Mouse (Mus musculus) regulatory T cell (primary cell): ENCODE results near the gene Gm21885.

Experiments used
- in situ Hi-C: fragments of 300-600 bp; cut with MboI, MseI; formaldehyde crosslinking; loops from one replicate; pipeline ENCODE4 v1.15.1; 2025; ENCODE audit warnings: high pct_unique_total_duplicates

Gm21885 gene

DNA sequence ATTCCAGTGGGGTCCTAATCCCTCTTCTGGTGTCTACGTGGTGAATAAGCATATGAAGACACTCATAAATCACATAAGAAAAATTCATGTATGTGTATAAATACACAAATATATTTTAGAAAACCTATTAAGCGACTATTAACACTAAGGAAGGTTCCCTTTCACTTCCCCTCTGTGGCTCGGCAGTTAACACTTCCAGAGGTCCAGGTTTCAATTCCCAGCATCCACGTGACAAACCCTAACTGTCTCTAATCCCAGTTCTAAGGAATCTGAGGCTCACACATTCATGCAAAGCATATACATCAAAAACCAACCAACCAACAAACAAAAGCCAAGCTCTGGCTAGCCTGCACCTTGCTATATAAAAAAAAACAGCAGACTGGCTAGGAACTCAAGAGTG is 35.8 kb downstream of the Gm21885 start:
- in situ Hi-C loops = loop anchor here (10.0 kb wide), 1 partner anchor 353 kb away; the partner anchor contains the start of genes Gm20390 and Nme1

DNA sequence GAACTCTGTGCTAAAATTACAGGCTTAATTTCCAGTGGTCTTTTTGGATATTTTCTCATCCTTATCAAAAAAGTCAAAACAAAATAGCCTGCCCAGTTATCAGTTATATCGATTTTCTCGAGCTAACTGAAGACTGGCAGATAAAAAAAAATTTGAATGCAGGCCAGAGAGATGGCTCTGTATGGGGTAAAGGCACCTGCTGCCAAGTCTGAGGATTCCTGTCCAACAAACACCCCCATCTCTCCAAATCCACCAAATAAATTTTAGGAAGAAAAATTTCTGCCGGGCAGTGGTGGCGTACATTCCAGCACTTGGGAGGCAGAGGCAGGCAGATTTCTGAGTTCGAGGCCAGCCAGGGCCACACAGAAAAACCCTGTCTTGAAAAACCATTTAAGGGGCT is 36.4 kb downstream of the Gm21885 start:
- in situ Hi-C loops = loop anchor here (10.0 kb wide), 1 partner anchor 353 kb away; the partner anchor contains the start of genes Gm20390 and Nme1

DNA sequence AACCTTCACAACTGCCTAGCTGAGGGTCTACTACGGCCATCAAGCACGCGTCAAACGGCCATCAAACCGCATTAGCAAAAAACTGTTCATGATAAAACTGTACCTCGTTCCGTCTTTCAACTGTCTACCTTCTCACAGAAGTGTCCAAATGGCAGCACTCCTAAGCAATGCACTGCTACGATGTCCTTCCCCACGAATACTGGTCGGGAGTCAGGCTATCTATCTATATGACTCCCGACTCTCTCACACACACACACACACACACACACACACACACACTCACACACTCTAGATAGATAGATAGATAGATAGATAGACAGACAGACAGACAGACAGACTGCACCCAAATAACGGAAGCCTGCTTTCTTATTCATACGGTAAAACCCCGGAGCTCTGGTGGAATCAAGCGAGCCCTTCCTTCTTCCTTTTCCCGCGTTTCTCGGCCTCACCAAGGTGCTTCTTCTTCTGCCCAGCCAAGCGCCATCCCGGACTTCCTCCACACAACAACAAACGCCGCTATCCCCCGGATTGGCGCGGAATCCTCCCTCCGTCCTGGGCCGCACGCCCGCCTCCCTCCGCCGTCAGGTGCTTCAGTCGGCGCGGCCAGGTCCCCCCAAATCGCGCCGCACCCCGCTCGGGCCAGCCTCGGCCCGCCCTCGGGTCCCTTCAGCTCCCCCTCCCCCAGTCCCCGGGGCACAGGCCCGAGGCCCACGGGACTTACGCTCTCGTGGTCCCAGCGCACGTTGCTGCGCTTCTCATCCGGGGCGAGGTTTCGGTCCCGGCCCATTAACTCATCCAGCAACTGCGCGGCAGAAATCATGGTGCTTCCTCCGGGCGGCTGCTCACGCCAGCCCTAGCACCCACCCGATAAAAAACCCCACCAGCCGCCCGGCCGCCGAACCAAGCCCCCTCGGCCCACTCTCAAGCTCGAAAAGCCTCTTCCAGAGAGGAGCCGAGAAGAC is 39.6 kb downstream of the Gm21885 start:
- in situ Hi-C loops = no loop called here

DNA sequence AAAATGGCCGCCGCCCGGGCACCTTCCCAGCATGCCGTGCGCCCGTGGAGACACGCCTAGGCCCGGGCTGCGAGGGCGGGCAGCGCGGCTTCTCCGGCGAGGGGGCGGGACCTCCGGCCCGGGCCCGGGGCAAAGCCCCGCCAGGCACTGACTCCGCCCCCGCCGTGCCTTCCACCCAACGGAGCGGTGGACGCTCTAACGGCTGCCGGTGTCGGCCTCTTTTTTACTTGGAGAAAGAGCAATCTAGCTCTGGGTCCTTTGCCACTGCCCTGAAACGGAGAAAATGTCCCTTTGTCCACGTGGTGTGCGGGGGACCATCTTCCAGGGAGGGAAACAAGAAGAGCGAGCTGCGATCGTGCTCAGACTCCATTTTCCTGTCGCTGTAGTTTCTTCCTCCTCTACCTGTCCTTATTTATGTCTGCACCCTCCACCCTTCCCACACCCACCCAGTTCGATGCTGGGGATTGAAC is 40.3 kb downstream of the Gm21885 start, which contains the start of gene Luc7l3:
TSS of gene Luc7l3 (minus strand) at position 58 of the 470 bp plus-strand sequence.
- in situ Hi-C loops = no loop called here

DNA sequence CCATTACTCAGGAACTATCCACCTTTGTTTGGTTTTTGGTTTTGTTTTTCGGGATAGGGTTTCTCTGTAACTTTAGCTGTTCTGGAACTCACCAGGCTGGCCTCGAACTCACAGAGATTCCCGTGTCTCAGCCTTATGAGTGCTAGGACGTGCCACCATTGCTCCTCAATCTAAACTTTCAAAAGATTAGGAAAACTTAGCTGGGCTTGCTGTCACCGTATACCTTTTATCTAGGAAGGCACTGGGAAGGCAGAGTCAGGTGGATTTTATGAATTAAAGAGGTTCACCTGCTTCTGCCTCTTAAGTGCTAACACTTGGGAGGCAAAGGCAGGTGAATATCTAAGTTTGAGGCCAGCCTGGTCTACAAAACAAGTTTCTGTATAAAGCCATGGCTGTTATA is 41.0 kb downstream of the Gm21885 start:
- in situ Hi-C loops = no loop called here

DNA sequence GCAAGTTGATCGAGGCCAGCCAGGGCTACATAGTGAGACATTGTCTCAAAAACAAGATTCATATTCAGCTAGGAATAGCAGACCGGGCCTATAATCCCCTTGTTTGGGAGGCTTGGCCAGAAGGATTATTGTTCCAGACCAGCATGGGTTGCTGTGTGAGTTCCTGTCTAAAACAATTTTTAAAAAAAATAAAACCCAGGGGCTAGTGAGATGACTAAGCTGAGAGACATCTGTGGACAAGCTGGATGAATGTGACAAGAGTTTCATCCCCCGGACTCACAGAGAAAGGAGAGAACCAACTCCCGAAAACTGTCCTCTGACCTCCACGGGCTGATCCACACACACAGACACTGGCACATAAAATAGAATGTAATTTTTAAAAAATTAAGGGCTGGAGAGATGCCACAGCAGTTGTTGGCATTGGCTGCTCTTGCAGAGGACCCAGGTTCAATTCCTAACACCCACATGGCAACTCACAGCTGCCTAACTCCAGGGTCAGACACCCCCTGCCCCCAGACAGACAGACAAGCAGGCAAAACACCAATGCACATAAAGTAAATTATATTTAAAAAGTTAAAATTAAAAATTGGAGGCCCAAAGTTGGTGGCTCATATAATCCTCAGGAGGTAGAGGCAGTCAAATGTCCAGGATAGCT is 41.7 kb downstream of the Gm21885 start:
- in situ Hi-C loops = no loop called here

DNA sequence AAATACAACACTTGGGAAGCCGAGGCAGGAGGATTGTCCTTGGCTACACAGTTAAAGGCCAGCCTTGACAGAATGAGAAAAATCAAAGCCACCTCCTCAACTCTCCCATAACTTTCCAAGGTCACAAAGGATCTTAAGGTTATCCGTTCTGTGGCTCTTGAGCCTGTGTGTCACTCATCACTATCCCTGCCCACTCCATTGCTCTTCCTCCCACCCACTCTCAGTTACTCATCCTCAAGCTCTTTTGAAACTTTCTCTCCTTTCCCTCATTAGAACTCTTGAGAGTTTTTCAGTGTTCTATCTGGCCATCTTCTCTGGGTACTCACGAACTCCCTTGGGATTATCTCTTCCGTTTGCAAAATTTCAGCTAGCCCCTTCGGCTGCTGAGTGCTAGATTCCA is 42.9 kb downstream of the Gm21885 start:
- in situ Hi-C loops = no loop called here

DNA sequence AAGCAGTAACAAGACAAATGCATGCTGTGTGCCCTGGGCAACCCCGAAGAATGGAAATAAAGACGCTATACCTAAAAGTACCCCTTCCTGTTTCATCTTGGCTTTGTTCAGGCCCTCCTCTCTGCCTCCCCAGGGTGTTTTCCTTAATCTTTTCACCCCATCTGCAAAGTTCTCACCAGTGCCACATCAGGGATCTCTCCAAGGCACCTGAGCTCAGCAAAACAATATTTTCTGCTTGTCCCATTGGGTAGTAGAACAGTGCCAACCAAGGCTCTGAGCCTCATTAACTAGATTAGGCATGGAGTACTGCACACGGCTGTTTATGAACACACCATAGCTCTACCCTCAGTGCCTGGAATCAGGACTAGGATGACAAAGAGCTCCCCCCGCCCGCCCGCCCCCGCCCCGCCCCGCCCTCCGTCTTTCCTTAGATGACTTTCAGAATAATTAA is 45.3 kb downstream of the Gm21885 start:
- in situ Hi-C loops = no loop called here

DNA sequence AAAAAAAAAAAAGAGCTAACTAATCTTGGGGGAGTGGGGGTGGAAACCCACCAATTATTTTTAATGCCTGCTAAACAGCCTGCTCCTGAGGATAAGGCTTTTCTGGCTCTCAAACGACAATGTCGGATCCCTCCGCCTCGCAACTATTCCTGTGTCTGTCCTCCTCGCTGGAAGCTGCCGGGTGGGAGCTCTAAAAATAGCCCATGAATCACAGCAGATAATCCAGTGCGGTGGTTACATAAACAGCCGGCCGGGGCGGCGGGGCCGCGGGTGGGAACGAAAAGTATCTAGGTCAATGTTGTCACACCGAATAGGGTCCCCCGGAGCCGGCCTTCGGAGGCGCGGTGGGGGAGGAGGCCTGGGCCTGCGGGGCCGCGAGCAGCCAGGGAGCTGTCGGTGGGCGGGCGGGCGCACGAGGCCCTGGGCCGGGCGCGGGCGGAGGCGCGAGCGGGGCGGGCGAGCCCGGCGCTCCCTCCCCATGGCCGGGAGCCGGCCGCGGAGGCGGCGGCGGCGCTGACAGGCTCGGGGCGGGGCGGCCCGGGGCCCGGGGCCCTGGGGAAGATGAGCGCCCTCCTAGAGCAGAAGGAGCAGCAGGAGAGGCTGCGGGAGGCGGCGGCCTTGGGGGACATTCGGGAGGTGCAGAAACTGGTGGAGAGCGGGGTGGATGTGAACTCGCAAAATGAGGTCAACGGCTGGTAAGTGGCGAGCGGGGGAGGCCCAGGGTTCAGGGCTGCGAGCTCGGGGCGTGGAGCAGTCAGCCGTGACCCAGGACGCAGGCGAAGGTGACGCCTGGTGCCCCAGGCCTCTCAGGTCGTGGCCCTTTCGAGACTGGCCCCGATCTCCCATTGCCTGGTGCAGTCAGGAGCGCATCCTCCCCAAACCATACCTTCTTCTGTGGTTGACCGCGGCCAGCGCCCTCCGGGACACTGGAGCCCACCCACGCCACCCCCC is 46.3 kb downstream of the Gm21885 start, which contains the start of gene Ankrd40:
TSS of gene Ankrd40 (plus strand) at position 309 of the 951 bp plus-strand sequence.
- in situ Hi-C loops = no loop called here

DNA sequence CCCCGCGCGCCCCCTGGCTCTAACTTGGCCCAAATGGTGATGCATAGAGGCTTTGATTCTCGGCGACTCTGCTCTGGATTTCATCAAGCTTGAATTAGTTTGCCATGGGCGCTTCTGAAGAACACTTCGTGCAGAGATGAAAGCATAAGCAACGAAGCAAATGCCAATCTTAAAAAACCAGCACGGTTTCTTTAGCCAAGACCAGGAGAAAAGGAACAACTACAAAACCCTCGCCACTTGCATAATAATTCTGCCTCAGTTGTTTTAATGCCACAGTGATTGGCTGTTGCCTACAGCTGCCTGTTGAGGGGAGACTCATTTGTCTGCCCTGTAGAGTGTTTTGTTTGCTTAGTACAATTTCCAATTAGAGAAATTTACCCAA is 47.0 kb downstream of the Gm21885 start:
- in situ Hi-C loops = no loop called here

DNA sequence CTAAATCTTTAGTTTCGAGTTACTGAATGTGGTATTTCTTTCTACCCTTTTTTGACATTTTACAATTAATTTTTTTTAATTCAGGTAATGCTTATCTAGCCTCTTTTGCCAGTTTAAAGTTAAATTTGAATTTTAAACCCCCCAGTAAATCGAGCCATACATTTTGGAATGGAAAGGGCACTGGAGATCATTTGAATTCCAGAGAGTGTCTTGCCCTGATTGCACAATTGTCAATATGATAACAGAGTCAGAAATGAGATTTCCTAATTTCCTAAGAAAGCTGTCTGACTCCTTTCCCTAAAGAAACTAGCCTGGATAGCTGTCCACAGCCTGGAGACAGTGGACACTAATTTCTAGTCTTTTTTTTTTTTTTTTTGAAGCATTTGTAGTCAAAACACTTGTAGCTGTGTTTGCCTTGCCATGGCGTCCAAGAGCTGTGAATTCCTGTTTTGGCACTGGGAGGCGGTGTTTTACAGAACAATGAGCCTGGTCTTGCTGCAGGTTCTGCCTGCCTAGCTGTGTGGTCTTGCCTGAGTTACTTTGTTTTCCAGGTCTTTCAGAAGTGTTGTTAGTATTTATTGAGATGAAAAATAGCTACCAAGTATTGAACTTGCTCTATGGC is 47.7 kb downstream of the Gm21885 start:
- in situ Hi-C loops = no loop called here

DNA sequence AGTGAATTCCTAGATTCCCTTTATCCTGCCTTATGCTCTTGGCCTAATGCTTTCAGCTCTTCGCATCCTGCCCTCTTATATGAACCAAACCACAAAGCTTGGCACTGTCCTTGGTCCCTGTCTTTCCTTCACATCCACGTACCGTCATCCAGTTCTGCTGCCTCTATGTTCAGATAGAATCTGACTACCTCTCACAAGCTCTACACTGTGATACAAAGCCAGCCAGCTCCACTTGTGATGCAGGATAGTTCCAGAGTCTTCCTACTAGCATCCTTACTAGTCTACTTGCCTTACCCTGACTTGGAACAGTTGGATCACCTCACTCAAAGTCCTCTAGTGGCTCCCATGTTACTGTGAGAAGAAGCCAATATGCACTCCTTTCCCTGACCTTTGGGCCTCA is 48.5 kb downstream of the Gm21885 start:
- in situ Hi-C loops = no loop called here

DNA sequence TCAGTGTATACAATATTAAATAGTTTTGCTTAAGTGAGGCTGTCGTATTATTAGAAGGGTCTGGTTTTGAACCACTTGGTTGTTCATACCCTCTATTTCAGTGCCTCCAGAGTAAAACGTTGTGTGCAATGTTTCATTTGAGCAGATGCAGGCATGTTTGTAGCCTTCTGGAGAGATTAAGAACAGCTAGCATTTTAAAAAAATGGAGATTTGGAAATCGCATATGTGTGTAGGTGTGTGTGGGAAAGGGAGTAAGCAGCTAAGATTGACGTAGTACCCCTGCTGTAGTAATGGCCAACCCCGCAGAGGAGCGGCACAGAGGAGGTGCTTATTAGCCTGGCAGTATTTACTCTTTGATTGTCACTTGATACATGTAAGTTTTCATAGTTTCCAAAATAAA is 51.1 kb downstream of the Gm21885 start:
- in situ Hi-C loops = no loop called here

DNA sequence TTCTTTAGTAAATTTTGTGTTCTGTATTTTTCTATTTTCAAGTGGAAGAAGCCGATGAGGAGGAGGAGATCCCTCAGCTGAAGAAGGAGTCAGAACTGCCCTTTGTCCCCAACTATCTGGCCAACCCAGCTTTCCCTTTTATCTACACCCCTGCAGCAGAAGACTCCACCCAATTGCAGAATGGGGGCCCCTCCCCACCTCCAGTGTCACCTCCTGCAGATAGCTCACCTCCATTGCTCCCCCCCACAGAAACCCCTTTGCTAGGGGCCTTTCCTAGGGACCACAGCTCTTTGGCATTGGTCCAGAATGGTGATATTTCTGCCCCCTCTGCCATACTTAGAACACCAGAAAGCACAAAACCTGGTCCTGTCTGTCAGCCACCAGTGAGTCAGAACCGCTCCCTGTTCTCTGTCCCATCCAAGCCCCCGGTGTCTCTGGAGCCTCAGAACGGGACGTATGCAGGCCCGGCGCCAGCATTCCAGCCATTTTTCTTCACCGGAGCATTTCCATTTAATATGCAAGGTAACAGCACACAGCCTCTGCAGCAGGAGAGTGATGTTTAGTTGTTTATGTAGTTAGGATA is 52.8 kb downstream of the Gm21885 start:
- in situ Hi-C loops = no loop called here
